Comparison of ENCODE assay signal across 7 mouse cellular contexts in genomic region chr9:45839139-45839981, GRCm38 (mm10). TPM values are rescaled to one million over a fixed set of nuclear protein-coding genes. Genes with fewer than 3 reads are reported as not detected.
DNase-seq lines count a peak whose midpoint lies in the region; ATAC-seq and TF ChIP-seq lines count a peak whose summit lies in the region.

No protein-coding gene starts in this region.

- TF ChIP-seq CTCF in E14TG2a.4 (conservative IDR thresholded peaks at IDR 0.05; ENCODE audit: low read length): no peak
- no peak for TF ChIP-seq CTCF in forebrain, postnatal 0 days (IDR thresholded peaks at IDR 0.05; ENCODE audit: low read depth)

- H3K27ac ChIP-seq in forebrain, postnatal 0 days (ENCODE audit: low read depth, low read length): peak overlapping the region; percentile 85; the same call in 1 of the 2 replicates

- peak overlapping the region; percentile 84 for H3K4me3 ChIP-seq in E14TG2a.4 (replicated peaks; ENCODE audit: low read length)
- peak overlapping the region; percentile 90 for H3K4me3 ChIP-seq in forebrain, postnatal 0 days (ENCODE audit: low read depth, low read length)

- H3K4me1 ChIP-seq in E14TG2a.4 (replicated peaks; ENCODE audit: low read depth, low read length): peaks cover 59% of the 10 kb centered on the region
- peaks cover 29% of the 10 kb centered on the region for H3K4me1 ChIP-seq in forebrain, postnatal 0 days (ENCODE audit: insufficient read depth)

- 10% methylated on average over 17 of the region's 17 CpGs for WGBS in forebrain, postnatal 0 days

- intact Hi-C loops in left cerebral cortex, postnatal 14 days (cut with DNase I): no loop called here

- H3K9me3 ChIP-seq in E14TG2a.4 (ENCODE audit: low read length): no peaks in the 10 kb centered on the region
- no peaks in the 10 kb centered on the region for H3K9me3 ChIP-seq in forebrain, postnatal 0 days (ENCODE audit: low read length)

- ATAC-seq in forebrain, postnatal 0 days: no peak

- peak; percentile 48 for DNase-seq in NIH3T3 (ENCODE audit: low read depth)
- DNase-seq in forebrain, postnatal 0 days: no peak
- DNase-seq in kidney, adult 9 months: peak; percentile 33
- DNase-seq in lung, postnatal 14 days: peak; percentile 16
- peak; percentile 63 for DNase-seq in testis, postnatal 10 days (ENCODE audit: low spot score)
- DNase-seq in left cerebral cortex, postnatal 14 days (ENCODE audit: low spot score in 2 of 2): no peak

- H3K27me3 ChIP-seq in E14TG2a.4 (ENCODE audit: insufficient read depth, low read length): peaks cover 6% of the 10 kb centered on the region
- no peaks in the 10 kb centered on the region for H3K27me3 ChIP-seq in forebrain, postnatal 0 days (ENCODE audit: insufficient read depth, low read length)

- H3K4me2 ChIP-seq in forebrain, postnatal 0 days (ENCODE audit: low read depth): peak overlapping the region; percentile 92

- H3K36me3 ChIP-seq in E14TG2a.4 (ENCODE audit: insufficient read depth, low read length): no peaks in the 10 kb centered on the region
- no peaks in the 10 kb centered on the region for H3K36me3 ChIP-seq in forebrain, postnatal 0 days (ENCODE audit: insufficient read depth)

- H3K9ac ChIP-seq in forebrain, postnatal 0 days: peak overlapping the region; percentile 91

RNA-seq across cellular contexts. Expression of gene Bace1, which starts 1.0 kb away (rescaled TPM):
- 40.9 and 48.5 TPM in 2 replicates for total RNA-seq in forebrain, postnatal 0 days (2014; rRNA removed)
- polyA plus RNA-seq in forebrain, postnatal 0 days (2015; fragmentation: Nextera tagmentation; extraction: Ambion mirVana): 25.1 and 39.1 TPM in 2 replicates
- total RNA-seq in left cerebral cortex, postnatal 14 days (2021): 100 to 1,000 TPM; 108 to 111 TPM

RNA-seq across cellular contexts. Expression of gene Cep164, which starts 10.9 kb away (rescaled TPM):
- 16.3 and 22.0 TPM in 2 replicates for total RNA-seq in forebrain, postnatal 0 days (2014; rRNA removed)
- 7.3 and 10.4 TPM in 2 replicates for polyA plus RNA-seq in forebrain, postnatal 0 days (2015; fragmentation: Nextera tagmentation; extraction: Ambion mirVana)
- 10 to 100 TPM; 15.0 to 15.4 TPM for total RNA-seq in left cerebral cortex, postnatal 14 days (2021)

Comparison
In these comparisons a context has a peak if more than half of its experiments do, and no peak if none do; other contexts are left out.
1. DNase-seq: peak in NIH3T3 (single experiment), kidney, adult 9 months (single experiment), lung, postnatal 14 days (single experiment) and testis, postnatal 10 days (single experiment); none in forebrain, postnatal 0 days (single experiment) and left cerebral cortex, postnatal 14 days (0 of 2).